Mouse (Mus musculus): Measurements from ENCODE around the gene Gopc. TPM values are rescaled to one million over a fixed set of nuclear protein-coding genes. Genes with fewer than 3 reads are reported as not detected.

Gene Gopc
- 17.4 and 18.4 TPM in 2 replicates for polyA plus RNA-seq (2016; fragmentation: Nextera tagmentation; extraction: Ambion mirVana)

GRCm38 (mm10) chr10:52381845-52382591 lies at the start of gene Gopc:
Gene Gopc (minus strand): TSS chr10:52382124.
- H3K4me3 ChIP-seq, result peak within 1 kb of the TSS; percentile 93
- H3K36me3 ChIP-seq, result 0 out of 2 replicates have a peak, but pooled peaks cover 2% of the 10 kb centered on the region
- peak within 1 kb of the TSS; percentile 97 for H3K27ac ChIP-seq
- no peaks in the 10 kb centered on the region for H3K9me3 ChIP-seq
- DNase-seq (ENCODE audit: low spot score), result peak; percentile 96
- under 1% methylated on average over 71 of the region's 71 CpGs for WGBS
- peaks cover 10% of the 10 kb centered on the region; the same call in 1 of the 2 replicates for H3K4me1 ChIP-seq
- H3K27me3 ChIP-seq (ENCODE audit: insufficient read depth, poor library complexity, severe bottlenecking), result no peaks in the 10 kb centered on the region

GRCm38 (mm10) chr10:52430953-52431352 lies 49.0 kb upstream of the Gopc start:
- Histone ChIP-seq H3K9me3 (no peaks in the 10 kb centered on the region), H3K27me3 (ENCODE audit: insufficient read depth, poor library complexity, severe bottlenecking) (no peaks in the 10 kb centered on the region), H3K4me1 (no peaks in the 10 kb centered on the region), H3K4me3 (no peak overlapping the region), H3K27ac (no peak overlapping the region), H3K36me3 (peaks cover 58% of the 10 kb centered on the region)
- DNase-seq (ENCODE audit: low spot score), result no peak
- WGBS, result 88% methylated on average over 1 of the region's 1 CpGs

GRCm38 (mm10) chr10:52427634-52428415 lies 45.9 kb upstream of the Gopc start:
- 72% methylated on average over 2 of the region's 2 CpGs for WGBS
- Histone ChIP-seq H3K4me1 (no peaks in the 10 kb centered on the region), H3K36me3 (peaks cover 30% of the 10 kb centered on the region), H3K9me3 (no peaks in the 10 kb centered on the region), H3K27ac (no peak overlapping the region), H3K4me3 (no peak overlapping the region), H3K27me3 (ENCODE audit: insufficient read depth, poor library complexity, severe bottlenecking) (no peaks in the 10 kb centered on the region)
- no peak for DNase-seq (ENCODE audit: low spot score)

DNA sequence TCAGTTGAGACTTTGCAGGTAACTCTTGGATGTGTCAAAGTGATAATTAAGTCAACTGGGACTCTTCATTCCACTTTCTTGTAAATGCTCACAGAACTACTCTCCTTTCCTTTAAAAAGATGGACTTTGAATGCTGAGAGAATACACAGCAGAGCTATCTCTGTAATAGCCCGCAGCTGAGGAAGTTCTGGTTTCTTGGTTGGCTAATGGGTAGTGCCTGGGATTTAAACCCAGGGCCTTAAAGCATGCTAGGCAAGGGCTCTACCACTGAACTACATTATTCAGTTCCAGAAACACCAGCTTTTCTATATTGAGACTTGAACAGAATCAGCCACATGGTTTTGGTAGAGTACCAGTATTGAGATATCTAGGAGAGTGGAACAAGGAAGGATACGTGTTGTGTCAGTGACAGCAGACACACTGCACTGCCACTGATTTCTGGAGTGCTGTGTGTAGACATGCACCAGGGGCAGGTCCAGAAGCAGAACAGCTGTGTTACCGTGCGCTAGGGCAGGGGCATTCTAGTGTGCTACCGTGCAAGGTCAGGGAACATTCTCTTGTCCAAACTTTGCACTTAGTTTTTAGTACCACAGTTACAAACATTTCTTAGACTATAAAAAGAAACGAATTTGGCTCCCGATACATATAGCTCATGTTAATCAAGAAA lies 44.5 kb upstream of the Gopc start:
- Histone ChIP-seq H3K27me3 (ENCODE audit: insufficient read depth, poor library complexity, severe bottlenecking) (no peaks in the 10 kb centered on the region), H3K9me3 (no peaks in the 10 kb centered on the region), H3K4me1 (peaks cover 3% of the 10 kb centered on the region), H3K4me3 (no peak overlapping the region), H3K36me3 (peaks cover 18% of the 10 kb centered on the region), H3K27ac (no peak overlapping the region)
- WGBS, result 78% methylated on average over 7 of the region's 7 CpGs
- no peak for DNase-seq (ENCODE audit: low spot score)

DNA sequence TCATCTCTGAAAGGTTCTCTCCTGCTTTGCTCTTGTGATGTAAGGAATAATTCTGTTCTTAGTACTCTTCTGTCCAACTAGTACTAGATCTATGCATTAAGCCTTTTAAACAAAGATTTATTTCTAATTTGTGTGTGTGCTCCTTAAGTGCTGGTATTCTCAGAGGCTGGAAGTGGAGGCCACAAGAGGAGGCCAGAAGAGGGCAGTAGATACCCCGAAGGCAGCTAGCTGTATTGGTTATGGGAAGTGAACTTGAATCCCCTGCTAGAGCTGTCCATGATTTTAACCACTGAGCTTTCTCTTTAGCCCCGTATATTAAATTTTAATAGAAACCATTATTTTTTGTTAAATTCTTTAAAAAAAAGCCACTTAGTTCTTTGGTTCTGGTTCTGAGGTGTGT lies 41.2 kb upstream of the Gopc start:
- Histone ChIP-seq H3K27me3 (ENCODE audit: insufficient read depth, poor library complexity, severe bottlenecking) (no peaks in the 10 kb centered on the region), H3K4me3 (no peak overlapping the region), H3K27ac (no peak overlapping the region), H3K36me3 (no peaks in the 10 kb centered on the region), H3K9me3 (no peaks in the 10 kb centered on the region), H3K4me1 (peaks cover 14% of the 10 kb centered on the region)
- DNase-seq (ENCODE audit: low spot score), result no peak
- WGBS, result 76% methylated on average over 2 of the region's 2 CpGs

DNA sequence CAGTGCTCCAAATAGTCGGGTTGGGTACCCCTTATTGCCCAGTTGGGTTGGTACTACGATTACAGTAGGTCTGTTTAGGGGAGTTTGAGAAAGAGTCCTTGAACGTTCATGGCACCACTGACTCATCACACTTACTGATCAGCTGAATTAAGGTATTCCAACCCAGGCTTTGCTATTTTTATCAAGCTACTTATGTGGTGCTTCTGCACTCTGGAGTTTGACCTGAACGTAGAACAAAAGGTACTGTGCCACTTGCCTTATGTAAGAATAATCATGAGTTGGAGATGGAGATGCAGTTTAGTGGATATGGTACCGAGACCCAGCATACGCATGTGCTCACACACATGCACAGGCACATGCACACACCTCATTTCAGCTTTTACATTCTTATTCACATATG lies 39.8 kb upstream of the Gopc start:
- H3K4me1 ChIP-seq, result peaks cover 14% of the 10 kb centered on the region
- H3K27me3 ChIP-seq (ENCODE audit: insufficient read depth, poor library complexity, severe bottlenecking), result no peaks in the 10 kb centered on the region
- H3K27ac ChIP-seq, result no peak overlapping the region
- H3K36me3 ChIP-seq, result no peaks in the 10 kb centered on the region
- DNase-seq (ENCODE audit: low spot score), result no peak
- WGBS, result 84% methylated on average over 6 of the region's 6 CpGs
- H3K9me3 ChIP-seq, result no peaks in the 10 kb centered on the region
- no peak overlapping the region for H3K4me3 ChIP-seq

GRCm38 (mm10) chr10:52420526-52420925 lies 38.6 kb upstream of the Gopc start:
- H3K27me3 ChIP-seq (ENCODE audit: insufficient read depth, poor library complexity, severe bottlenecking), result no peaks in the 10 kb centered on the region
- H3K9me3 ChIP-seq, result no peaks in the 10 kb centered on the region
- WGBS, result 95% methylated on average over 1 of the region's 1 CpGs
- H3K4me3 ChIP-seq, result no peak overlapping the region
- no peak overlapping the region for H3K27ac ChIP-seq
- no peaks in the 10 kb centered on the region for H3K36me3 ChIP-seq
- peaks cover 14% of the 10 kb centered on the region for H3K4me1 ChIP-seq
- no peak for DNase-seq (ENCODE audit: low spot score)

DNA sequence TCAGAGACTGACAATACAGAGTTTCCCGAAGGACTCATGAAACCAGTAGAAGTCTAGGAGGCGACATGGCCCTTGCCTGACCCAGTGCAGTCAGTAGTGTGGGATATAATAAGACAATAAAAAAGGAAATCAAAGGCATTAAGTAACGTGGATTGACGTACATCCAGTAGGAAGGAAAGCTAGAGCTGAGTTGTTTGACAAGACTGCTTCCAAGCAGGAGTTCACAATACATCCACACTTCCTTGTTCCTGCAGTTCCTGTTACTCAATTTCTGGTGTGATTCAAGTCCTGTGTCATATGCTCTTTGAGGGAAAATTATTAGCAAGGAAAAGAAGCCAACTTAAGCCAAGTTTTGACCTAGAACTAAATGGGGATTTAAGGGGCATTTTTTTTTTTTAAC lies 37.5 kb upstream of the Gopc start:
- peaks cover 14% of the 10 kb centered on the region for H3K4me1 ChIP-seq
- H3K4me3 ChIP-seq, result peak overlapping the region; percentile 94
- H3K27ac ChIP-seq, result no peak overlapping the region
- no peaks in the 10 kb centered on the region for H3K9me3 ChIP-seq
- H3K36me3 ChIP-seq, result no peaks in the 10 kb centered on the region
- 77% methylated on average over 4 of the region's 4 CpGs for WGBS
- no peak for DNase-seq (ENCODE audit: low spot score)
- no peaks in the 10 kb centered on the region for H3K27me3 ChIP-seq (ENCODE audit: insufficient read depth, poor library complexity, severe bottlenecking)

- WGBS, result 44% methylated on average over 5 of the region's 5 CpGs
- H3K27me3 ChIP-seq (ENCODE audit: insufficient read depth, poor library complexity, severe bottlenecking), result no peaks in the 10 kb centered on the region
- H3K27ac ChIP-seq, result peak overlapping the region; percentile 93
- H3K9me3 ChIP-seq, result no peaks in the 10 kb centered on the region
- peaks cover 14% of the 10 kb centered on the region for H3K4me1 ChIP-seq
- H3K36me3 ChIP-seq, result no peaks in the 10 kb centered on the region
- H3K4me3 ChIP-seq, result peak overlapping the region; percentile 94
- no peak for DNase-seq (ENCODE audit: low spot score)
Observed at GRCm38 (mm10) chr10:52418931-52419330, 37.0 kb upstream of the Gopc start.

- no peaks in the 10 kb centered on the region for H3K27me3 ChIP-seq (ENCODE audit: insufficient read depth, poor library complexity, severe bottlenecking)
- WGBS, result 1% methylated on average over 39 of the region's 39 CpGs
- peak overlapping the region; percentile 93 for H3K27ac ChIP-seq
- H3K9me3 ChIP-seq, result no peaks in the 10 kb centered on the region
- no peak for DNase-seq (ENCODE audit: low spot score)
- peaks cover 14% of the 10 kb centered on the region for H3K4me1 ChIP-seq
- no peaks in the 10 kb centered on the region for H3K36me3 ChIP-seq
- H3K4me3 ChIP-seq, result peak overlapping the region; percentile 94
Observed at GRCm38 (mm10) chr10:52417998-52418860, 36.3 kb upstream of the Gopc start.

DNA sequence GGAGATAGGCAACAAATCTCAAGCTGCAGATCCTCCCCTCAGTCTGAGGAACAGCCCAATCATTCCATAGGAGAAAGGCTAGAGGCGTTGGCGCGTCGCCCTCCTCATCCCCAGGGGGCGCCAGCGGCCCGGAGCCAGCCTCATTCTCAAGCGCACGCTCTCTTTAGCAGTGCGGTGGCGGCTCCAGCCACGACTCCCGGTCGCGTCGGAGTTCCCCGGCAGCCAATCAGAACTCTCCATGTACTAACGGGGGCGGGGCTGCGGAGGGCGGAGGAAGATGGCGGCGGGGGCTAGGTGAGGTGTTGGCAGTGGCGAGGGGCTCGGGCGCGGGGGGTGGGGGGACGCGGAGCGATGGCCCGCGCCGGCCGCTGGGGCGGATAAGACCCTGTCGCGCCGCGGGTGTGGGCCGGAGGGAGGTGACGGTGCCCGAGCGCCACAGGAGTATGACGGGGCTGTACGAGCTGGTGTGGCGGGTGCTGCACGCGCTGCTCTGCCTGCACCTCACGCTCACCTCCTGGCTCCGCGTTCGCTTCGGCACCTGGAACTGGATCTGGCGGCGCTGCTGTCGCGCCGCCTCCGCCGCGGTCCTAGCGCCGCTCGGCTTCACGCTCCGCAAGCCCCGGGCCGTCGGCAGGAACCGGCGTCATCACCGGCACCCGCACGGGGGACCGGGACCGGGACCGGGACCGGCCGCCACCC lies 35.5 kb upstream of the Gopc start, which contains the start of gene Nus1:
Nus1 (plus strand) TSS at position 249 of the 699 bp plus-strand sequence.
- H3K27ac ChIP-seq, result peak within 1 kb of the TSS; percentile 93
- H3K36me3 ChIP-seq, result no peaks in the 10 kb centered on the region
- H3K27me3 ChIP-seq (ENCODE audit: insufficient read depth, poor library complexity, severe bottlenecking), result no peaks in the 10 kb centered on the region
- H3K4me1 ChIP-seq, result peaks cover 13% of the 10 kb centered on the region
- WGBS, result under 1% methylated on average over 78 of the region's 79 CpGs
- peak within 1 kb of the TSS; percentile 94 for H3K4me3 ChIP-seq
- no peaks in the 10 kb centered on the region for H3K9me3 ChIP-seq
- peak; percentile 99 for DNase-seq (ENCODE audit: low spot score)

GRCm38 (mm10) chr10:52416458-52416857 lies 34.5 kb upstream of the Gopc start:
- Histone ChIP-seq H3K27me3 (ENCODE audit: insufficient read depth, poor library complexity, severe bottlenecking) (no peaks in the 10 kb centered on the region), H3K4me3 (peak overlapping the region; percentile 94), H3K4me1 (peaks cover 10% of the 10 kb centered on the region; the same call in 1 of the 2 replicates), H3K9me3 (no peaks in the 10 kb centered on the region), H3K36me3 (no peaks in the 10 kb centered on the region), H3K27ac (peak overlapping the region; percentile 93; the same call in 1 of the 2 replicates)
- WGBS, result 56% methylated on average over 2 of the region's 2 CpGs
- DNase-seq (ENCODE audit: low spot score), result no peak
